Mouse (Mus musculus) urinary bladder, postnatal 10 days (tissue): ENCODE data around the gene Sdhd.

ENCODE experiments used
- DNase-seq: peaks from one replicate; pipeline ENCODE4 v3.0.0; 2022; ENCODE audit warnings: low spot score

The Sdhd gene

GRCm38 (mm10) chr9:50586955-50587354 is 16.7 kb downstream of the Sdhd start:
- DNase-seq: no peak

GRCm38 (mm10) chr9:50585145-50585818 is 18.3 kb downstream of the Sdhd start:
- no peak for DNase-seq

- no peak for DNase-seq
Measured at GRCm38 (mm10) chr9:50580370-50580769, 23.2 kb downstream of the Sdhd start.

- DNase-seq: no peak
Measured at GRCm38 (mm10) chr9:50569599-50570525, 33.8 kb downstream of the Sdhd start.

GRCm38 (mm10) chr9:50567881-50568280 is 35.7 kb downstream of the Sdhd start:
- DNase-seq: no peak

GRCm38 (mm10) chr9:50567372-50567771 is 36.2 kb downstream of the Sdhd start:
- DNase-seq: no peak

GRCm38 (mm10) chr9:50565940-50566339 is 37.7 kb downstream of the Sdhd start:
- no peak for DNase-seq

GRCm38 (mm10) chr9:50565173-50565572 is 38.4 kb downstream of the Sdhd start:
- DNase-seq: no peak

GRCm38 (mm10) chr9:50561918-50562360 is 41.7 kb downstream of the Sdhd start:
- DNase-seq: no peak

GRCm38 (mm10) chr9:50561145-50561917 is 42.3 kb downstream of the Sdhd start, which contains the start of gene Tex12:
Gene Tex12 (minus strand): TSS chr9:50561325.
- no peak for DNase-seq

- no peak for DNase-seq
Measured at GRCm38 (mm10) chr9:50555094-50555446, 48.5 kb downstream of the Sdhd start, which contains the start of gene Bco2. Gene Bco2 (minus strand): TSS chr9:50555181.

GRCm38 (mm10) chr9:50554241-50555093 is 49.1 kb downstream of the Sdhd start, which contains the start of gene Il18:
Gene Il18 (plus strand): TSS chr9:50554827.
- DNase-seq: no peak

GRCm38 (mm10) chr9:50553547-50553946 is 50.1 kb downstream of the Sdhd start:
- DNase-seq: no peak

GRCm38 (mm10) chr9:50552206-50552605 is 51.4 kb downstream of the Sdhd start:
- DNase-seq: no peak

GRCm38 (mm10) chr9:50548936-50549335 is 54.7 kb downstream of the Sdhd start:
- DNase-seq: no peak

GRCm38 (mm10) chr9:50547859-50548478 is 55.6 kb downstream of the Sdhd start:
- no peak for DNase-seq
